Mouse (Mus musculus): ENCODE results near the gene Rubcn. TPM values are rescaled to one million over a fixed set of nuclear protein-coding genes. Genes with fewer than 3 reads are reported as not detected.
"Not testable (repeated sequence)": the region's sequence is repeated elsewhere in the genome, so short reads cannot be mapped to it uniquely, and the experiment has no call there.

Rubcn gene
- 27.9 and 32.7 TPM in 2 replicates for total RNA-seq (2021)
- long read RNA-seq, experiment 1, full-length matches to known transcripts = 6 of 10 reads
- long read RNA-seq, experiment 1, partial matches to known transcripts = 3 of 10 reads
- long read RNA-seq, experiment 1, other reads (novel, unspliced or antisense) = 1 of 10 reads
- long read RNA-seq, experiment 2, full-length matches to known transcripts = 9 of 15 reads
- long read RNA-seq, experiment 2, partial matches to known transcripts = 2 of 15 reads
- long read RNA-seq, experiment 2, other reads (novel, unspliced or antisense) = 4 of 15 reads

- peak; percentile 98 for DNase-seq
Observed at GRCm38 (mm10) chr16:32877343-32878156, at the start of gene Rubcn, which contains the start of gene Fyttd1. TSS of gene Rubcn (minus strand) at chr16:32877766. TSS of gene Fyttd1 (plus strand) at chr16:32877500.

DNA sequence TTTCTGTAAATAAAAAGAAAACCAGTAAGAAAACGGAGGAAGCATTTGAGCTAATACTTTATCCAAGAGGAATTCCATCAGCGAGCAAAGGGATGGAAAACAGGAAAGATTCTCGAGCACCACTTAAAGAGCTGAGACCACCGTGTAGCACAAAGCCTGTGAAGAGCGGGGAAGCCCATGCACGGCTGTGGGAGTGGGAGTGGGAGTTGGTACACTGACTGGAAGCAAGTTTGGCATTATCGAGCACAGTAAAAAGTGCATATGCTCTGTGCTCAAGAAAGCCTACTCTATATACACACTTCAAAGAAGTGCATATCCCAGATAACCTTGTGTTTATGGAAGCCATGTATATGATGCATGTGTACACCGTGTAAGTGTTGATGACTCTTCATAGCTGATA lies 49.5 kb upstream of the Rubcn start:
- DNase-seq = no peak

DNA sequence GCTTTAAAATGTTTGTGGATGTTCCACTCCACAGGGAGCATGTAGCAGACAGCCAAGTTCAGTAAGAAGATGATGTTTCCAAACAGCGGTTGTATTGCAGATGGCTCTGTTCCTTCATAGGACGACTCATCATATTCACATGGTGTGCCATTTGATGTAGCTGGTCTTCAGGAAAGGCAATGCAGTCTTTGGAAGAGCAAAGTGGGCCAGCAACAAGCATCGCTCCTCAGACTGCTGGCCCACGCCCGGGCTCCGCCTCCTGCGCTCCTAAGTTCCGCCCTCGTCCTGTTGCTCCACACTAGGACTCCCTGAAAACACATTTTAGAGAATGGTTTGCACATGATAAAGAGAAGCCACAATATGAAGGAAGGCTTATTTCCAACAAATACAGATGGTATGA lies 49.1 kb upstream of the Rubcn start:
- DNase-seq = not testable (repeated sequence)

GRCm38 (mm10) chr16:32915292-32916068 lies 37.9 kb upstream of the Rubcn start:
- no peak for DNase-seq

- DNase-seq = peak; percentile 99
Observed at GRCm38 (mm10) chr16:32913937-32914881, 36.6 kb upstream of the Rubcn start, which contains the start of gene Lrch3. TSS of gene Lrch3 (plus strand) at chr16:32914100.

- no peak for DNase-seq
Observed at GRCm38 (mm10) chr16:32913212-32913611, 35.6 kb upstream of the Rubcn start.

GRCm38 (mm10) chr16:32906727-32907126 lies 29.2 kb upstream of the Rubcn start:
- DNase-seq = peak; percentile 72

- no peak for DNase-seq
Observed at GRCm38 (mm10) chr16:32906186-32906585, 28.6 kb upstream of the Rubcn start.

DNA sequence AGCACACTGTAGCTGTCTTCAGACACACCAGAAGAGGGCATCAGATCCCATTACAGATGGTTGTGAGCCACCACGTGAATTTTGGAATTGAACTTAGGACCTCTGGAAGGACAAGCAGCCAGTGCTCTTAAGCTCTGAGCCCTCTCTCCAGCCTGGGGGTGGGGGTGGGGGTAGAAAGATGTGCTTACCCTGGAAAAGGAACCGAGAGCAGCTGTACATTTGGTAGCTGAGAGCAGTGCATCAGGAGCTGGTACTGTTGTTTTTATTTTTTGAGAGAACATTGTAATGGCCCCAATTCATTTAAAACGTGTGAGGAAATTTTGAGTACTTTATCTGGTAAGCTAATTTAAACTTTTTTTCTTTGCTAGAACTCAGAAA lies 24.5 kb upstream of the Rubcn start:
- no peak for DNase-seq

- DNase-seq = no peak
Observed at GRCm38 (mm10) chr16:32901360-32902050, 23.9 kb upstream of the Rubcn start.

DNA sequence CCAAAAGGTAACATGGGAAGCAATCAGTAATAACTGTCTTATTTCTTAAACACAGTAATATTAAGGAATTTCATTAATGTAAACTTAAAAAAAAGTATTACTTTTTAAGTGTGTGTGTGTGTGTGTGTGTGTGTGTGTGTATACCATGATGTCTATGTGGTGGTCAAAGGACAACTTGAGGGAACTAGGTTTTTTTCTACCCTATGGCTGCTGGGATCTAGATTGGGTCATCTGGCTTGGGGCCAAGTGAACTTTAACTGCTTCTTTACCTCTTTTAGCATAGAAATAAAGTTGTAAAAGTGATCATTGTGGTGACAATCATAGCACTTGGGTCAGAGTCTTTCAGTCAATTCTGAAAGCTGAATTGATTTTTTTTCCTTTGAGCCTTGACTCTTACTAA lies 18.6 kb upstream of the Rubcn start:
- DNase-seq = no peak

- no peak for DNase-seq
Observed at GRCm38 (mm10) chr16:32889881-32890280, 12.3 kb upstream of the Rubcn start.

DNA sequence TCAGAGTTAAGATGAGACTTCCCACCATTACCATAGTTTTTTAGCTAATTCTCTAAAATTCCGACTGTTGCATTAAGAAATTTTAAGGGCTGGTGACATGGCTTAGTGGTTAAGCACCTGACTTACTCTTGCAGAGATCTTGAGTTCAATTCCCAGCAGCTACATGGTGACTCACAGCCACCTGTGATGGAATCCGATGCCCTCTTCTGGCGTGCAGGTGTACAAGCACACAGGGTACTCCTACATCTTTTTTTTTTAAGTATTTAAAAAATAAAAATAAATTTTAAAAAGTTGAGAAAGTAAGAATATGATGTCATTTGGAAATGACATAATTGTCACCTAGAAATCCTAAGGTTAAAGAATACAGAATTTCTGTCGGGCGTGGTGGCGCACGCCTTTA lies 10.4 kb upstream of the Rubcn start:
- no peak for DNase-seq

DNA sequence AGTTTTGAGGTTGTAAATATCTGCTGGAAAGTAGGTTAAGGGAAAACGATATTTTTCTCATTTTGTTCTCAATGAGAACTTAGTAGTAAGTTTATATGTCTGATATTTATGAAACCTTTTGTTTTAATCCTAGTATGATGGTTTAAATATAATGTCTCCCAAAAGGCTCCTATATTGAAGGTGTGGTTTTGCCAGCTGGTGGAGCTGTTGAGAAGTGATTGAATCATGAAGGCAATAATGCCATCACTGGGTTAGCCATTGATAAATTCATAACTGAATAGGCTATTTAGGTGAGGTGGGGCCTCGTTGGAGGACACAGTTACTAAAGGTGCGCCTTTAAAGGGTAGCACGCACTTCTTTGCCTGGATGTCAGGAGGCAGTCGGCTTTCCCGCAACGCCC lies 4.0 kb upstream of the Rubcn start:
- DNase-seq = no peak

GRCm38 (mm10) chr16:32878972-32879926 lies 1.7 kb upstream of the Rubcn start:
- peak; percentile 26 for DNase-seq

GRCm38 (mm10) chr16:32878157-32878598 lies 612 bp upstream of the Rubcn start:
- no peak for DNase-seq

- no peak for DNase-seq
Observed at GRCm38 (mm10) chr16:32876831-32877230, 735 bp downstream of the Rubcn start.

- no peak for DNase-seq
Observed at GRCm38 (mm10) chr16:32875847-32876246, 1.7 kb downstream of the Rubcn start.

- not testable (repeated sequence) for DNase-seq
Observed at GRCm38 (mm10) chr16:32875281-32875680, 2.3 kb downstream of the Rubcn start.

- no peak for DNase-seq
Observed at GRCm38 (mm10) chr16:32873366-32873765, 4.2 kb downstream of the Rubcn start.

Measured in adrenal gland, postnatal 14 days (tissue).